Mouse (Mus musculus): Measurements from ENCODE around the gene Znhit6. TPM values are rescaled to one million over a fixed set of nuclear protein-coding genes. Genes with fewer than 3 reads are reported as not detected.

Znhit6 gene
- 10 to 100 TPM; 15.7 to 18.0 (median 16.4) TPM for total RNA-seq (2022)

- DNase-seq (ENCODE audit: low spot score in 2 of 2): peak; percentile 87 to 94
Measured at GRCm38 (mm10) chr3:145575743-145576481, at the start of gene Znhit6. Znhit6 (plus strand) TSS chr3:145576205.

- DNase-seq (ENCODE audit: low spot score in 2 of 2): no peak
Measured at GRCm38 (mm10) chr3:145537870-145538269, 38.1 kb upstream of the Znhit6 start.

GRCm38 (mm10) chr3:145548441-145549415 lies 27.3 kb upstream of the Znhit6 start:
- DNase-seq (ENCODE audit: low spot score in 2 of 2): no peak

GRCm38 (mm10) chr3:145550216-145550615 lies 25.8 kb upstream of the Znhit6 start:
- no peak for DNase-seq (ENCODE audit: low spot score in 2 of 2)

- DNase-seq (ENCODE audit: low spot score in 2 of 2): no peak
Measured at GRCm38 (mm10) chr3:145554388-145554787, 21.6 kb upstream of the Znhit6 start.

GRCm38 (mm10) chr3:145556206-145556605 lies 19.8 kb upstream of the Znhit6 start:
- no peak for DNase-seq (ENCODE audit: low spot score in 2 of 2)

- DNase-seq (ENCODE audit: low spot score in 2 of 2): no peak
Measured at GRCm38 (mm10) chr3:145559675-145560074, 16.3 kb upstream of the Znhit6 start.

GRCm38 (mm10) chr3:145560117-145560516 lies 15.9 kb upstream of the Znhit6 start:
- no peak for DNase-seq (ENCODE audit: low spot score in 2 of 2)

- DNase-seq (ENCODE audit: low spot score in 2 of 2): no peak
Measured at GRCm38 (mm10) chr3:145574468-145574867, 1.5 kb upstream of the Znhit6 start.

GRCm38 (mm10) chr3:145575340-145575739 lies 665 bp upstream of the Znhit6 start:
- DNase-seq (ENCODE audit: low spot score in 2 of 2): no peak

- DNase-seq (ENCODE audit: low spot score in 2 of 2): no peak
Measured at GRCm38 (mm10) chr3:145576482-145576822, 447 bp downstream of the Znhit6 start.

GRCm38 (mm10) chr3:145576876-145577275 lies 871 bp downstream of the Znhit6 start:
- no peak for DNase-seq (ENCODE audit: low spot score in 2 of 2)

GRCm38 (mm10) chr3:145583043-145583442 lies 7.0 kb downstream of the Znhit6 start:
- no peak for DNase-seq (ENCODE audit: low spot score in 2 of 2)

- no peak for DNase-seq (ENCODE audit: low spot score in 2 of 2)
Measured at GRCm38 (mm10) chr3:145583522-145584200, 7.7 kb downstream of the Znhit6 start.

GRCm38 (mm10) chr3:145590562-145590961 lies 14.6 kb downstream of the Znhit6 start:
- DNase-seq (ENCODE audit: low spot score in 2 of 2): no peak

- no peak for DNase-seq (ENCODE audit: low spot score in 2 of 2)
Measured at GRCm38 (mm10) chr3:145591841-145592542, 16.0 kb downstream of the Znhit6 start.

- no peak for DNase-seq (ENCODE audit: low spot score in 2 of 2)
Measured at GRCm38 (mm10) chr3:145595354-145595753, 19.3 kb downstream of the Znhit6 start.

GRCm38 (mm10) chr3:145599059-145599458 lies 23.1 kb downstream of the Znhit6 start:
- no peak for DNase-seq (ENCODE audit: low spot score in 2 of 2)

GRCm38 (mm10) chr3:145600801-145601200 lies 24.8 kb downstream of the Znhit6 start:
- no peak for DNase-seq (ENCODE audit: low spot score in 2 of 2)

- DNase-seq (ENCODE audit: low spot score in 2 of 2): no peak
Measured at GRCm38 (mm10) chr3:145601345-145601744, 25.3 kb downstream of the Znhit6 start.
